Mouse (Mus musculus): Measurements from ENCODE around the gene Olfr143.

The Olfr143 gene

DNA sequence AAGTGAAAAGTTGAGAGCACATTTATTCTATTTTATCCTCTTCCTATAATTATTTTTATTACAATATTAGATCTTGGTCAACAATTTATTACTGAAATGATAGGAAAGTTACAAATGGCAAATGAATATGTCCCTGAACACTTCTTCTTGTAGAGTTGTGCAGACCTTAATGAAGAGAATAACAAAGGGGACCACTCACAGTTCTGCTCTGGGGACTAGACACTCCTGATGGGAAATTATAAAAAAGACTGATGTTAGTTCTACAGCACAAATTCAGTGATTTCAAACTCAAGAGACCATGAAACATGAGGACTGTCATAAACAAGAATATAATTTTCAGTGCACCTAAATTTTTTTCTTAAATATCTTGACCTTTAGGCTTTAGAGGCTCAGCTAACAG is at the start of gene Olfr143:
TSS of gene Olfr143 (plus strand) at position 301 of the 400 bp plus-strand sequence.
- no peak for DNase-seq (ENCODE audit: low read depth, low spot score)

DNA sequence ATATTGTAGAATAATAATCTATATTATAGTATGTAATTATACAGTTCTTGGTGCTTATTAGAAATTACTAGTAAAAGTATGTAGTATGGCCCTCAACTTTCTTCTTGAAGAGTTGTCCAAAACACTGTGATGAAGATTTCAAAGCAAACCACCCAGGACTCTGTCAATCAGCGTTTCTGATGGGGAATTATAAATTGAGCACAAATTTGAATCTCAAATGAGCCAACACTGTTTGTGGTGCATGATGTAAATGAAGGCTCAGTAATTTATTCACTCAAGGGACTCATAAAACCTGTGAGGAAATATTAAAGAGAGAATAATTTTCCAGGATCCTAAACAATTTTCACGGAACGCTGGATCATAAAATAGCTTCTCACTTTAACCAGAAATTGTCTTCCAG is 44.5 kb upstream of the Olfr143 start, which contains the start of gene Olfr893:
TSS of gene Olfr893 (plus strand) at position 301 of the 400 bp plus-strand sequence.
- no peak for DNase-seq (ENCODE audit: low read depth, low spot score)

DNA sequence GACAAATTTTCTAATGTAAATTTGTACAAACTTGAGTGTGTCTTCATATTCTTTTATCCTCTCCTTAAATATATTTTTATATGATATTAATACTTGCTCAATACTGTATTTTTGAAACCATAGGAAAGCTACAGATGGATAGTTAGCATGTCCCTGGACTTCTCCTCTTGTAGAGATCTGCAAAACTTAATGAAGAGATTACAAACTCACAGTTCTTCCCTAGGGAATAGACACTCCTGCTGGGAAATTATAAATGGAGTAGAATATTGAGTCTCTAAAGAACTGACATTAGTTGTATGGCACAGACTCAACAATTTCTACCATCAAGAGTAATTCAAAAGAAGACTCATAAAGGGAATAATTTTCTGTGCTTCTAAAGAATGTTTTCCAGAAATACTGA is 34.8 kb upstream of the Olfr143 start, which contains the start of gene Olfr894:
TSS of gene Olfr894 (plus strand) at position 301 of the 400 bp plus-strand sequence.
- DNase-seq (ENCODE audit: low read depth, low spot score): no peak

DNA sequence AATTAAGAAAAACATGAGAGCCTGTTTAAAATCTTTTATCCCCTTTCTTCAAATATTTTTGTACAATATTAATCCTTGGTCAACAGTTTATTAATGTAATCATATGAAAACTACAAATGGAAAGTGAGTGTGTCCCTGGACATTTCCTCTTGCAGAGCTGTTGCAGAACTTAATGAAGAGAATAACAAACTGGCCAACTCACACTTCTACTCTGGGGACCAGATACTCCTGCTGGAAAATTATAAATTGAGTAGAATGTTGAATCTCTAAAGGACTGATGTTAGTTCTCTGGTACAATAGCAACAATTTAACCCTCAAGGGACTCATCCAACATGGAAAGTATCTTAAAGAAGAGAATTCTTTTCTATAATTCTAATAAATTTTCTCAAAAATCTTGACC is 15.0 kb downstream of the Olfr143 start, which contains the start of gene Olfr895:
TSS of gene Olfr895 (plus strand) at position 301 of the 400 bp plus-strand sequence.
- DNase-seq (ENCODE audit: low read depth, low spot score): no peak

DNA sequence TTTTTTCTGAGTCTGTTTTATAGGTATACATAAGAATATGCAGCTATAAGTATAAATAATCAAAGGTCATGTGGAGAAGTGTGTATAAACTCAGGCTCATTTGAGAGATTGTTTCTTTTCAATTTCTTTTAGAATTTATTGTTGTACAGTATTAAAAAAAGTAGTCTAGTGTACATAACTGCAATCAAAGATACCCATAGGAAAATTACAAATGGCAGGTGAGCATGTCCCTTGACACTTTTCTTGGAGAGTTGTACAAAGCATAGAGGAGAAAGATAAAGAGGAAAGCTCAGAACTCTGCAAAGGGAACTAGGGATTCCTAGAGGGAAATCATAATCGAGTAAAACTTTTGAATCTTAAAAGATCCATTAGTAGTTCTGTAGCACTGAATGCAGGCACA is 38.2 kb downstream of the Olfr143 start, which contains the start of gene Olfr896-ps1:
TSS of gene Olfr896-ps1 (plus strand) at position 301 of the 400 bp plus-strand sequence.
- no peak for DNase-seq (ENCODE audit: low read depth, low spot score)

Measured in mesoderm, embryonic 11.5 days (tissue).